Mouse (Mus musculus) C2C12 (cell line): ENCODE results near the gene Srd5a2.

ENCODE experiments used
- CEBPB ChIP-seq: IDR thresholded peaks from one replicate; pipeline ENCODE4 v1.6.1; 2011; ENCODE audit warnings: low read depth, mild to moderate bottlenecking, control low read depth, moderate library complexity
- CTCF ChIP-seq: IDR thresholded peaks from one replicate; pipeline ENCODE4 v1.5.1; 2011; ENCODE audit not compliant: control insufficient read depth, insufficient read depth, insufficient read length
- FOSL1 ChIP-seq: IDR thresholded peaks from one replicate; pipeline ENCODE4 v1.8.0; 2011; ENCODE audit warnings: mild to moderate bottlenecking, low read length; ENCODE audit not compliant: poor library complexity, insufficient read depth, severe bottlenecking
- MAX ChIP-seq: IDR thresholded peaks from one replicate; pipeline ENCODE4 v1.6.1; 2011; ENCODE audit warnings: mild to moderate bottlenecking, control low read depth
- USF1 ChIP-seq: IDR thresholded peaks from one replicate; pipeline ENCODE4 v1.6.1; 2011; ENCODE audit warnings: low read depth, mild to moderate bottlenecking, control low read depth, moderate library complexity

DNA sequence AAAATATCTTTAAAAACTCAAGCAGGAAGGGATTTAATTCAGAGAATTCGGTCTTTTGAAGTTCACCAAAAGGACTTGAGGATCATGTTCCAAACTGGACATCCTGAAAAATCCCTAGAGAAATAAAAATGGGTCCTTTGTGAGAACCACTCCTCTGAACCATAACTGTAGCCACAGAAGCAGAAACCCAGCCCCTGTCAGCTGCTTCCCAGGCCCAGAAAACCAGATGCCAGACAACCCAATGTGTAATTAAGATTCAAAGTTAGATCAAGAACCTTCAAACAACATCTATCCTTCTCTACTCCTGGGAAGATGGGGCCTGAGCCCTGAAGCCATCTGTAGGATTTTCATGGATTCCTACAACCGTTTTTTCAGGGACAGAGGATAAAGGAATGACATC lies 61.1 kb downstream of the Srd5a2 start:
- TF ChIP-seq CTCF: no peak
- TF ChIP-seq FOSL1: no peak
- no peak for TF ChIP-seq USF1
- TF ChIP-seq MAX: no peak
- TF ChIP-seq CEBPB: no peak
